ENCODE assay signal across 24 mouse cellular contexts in the genomic region with DNA sequence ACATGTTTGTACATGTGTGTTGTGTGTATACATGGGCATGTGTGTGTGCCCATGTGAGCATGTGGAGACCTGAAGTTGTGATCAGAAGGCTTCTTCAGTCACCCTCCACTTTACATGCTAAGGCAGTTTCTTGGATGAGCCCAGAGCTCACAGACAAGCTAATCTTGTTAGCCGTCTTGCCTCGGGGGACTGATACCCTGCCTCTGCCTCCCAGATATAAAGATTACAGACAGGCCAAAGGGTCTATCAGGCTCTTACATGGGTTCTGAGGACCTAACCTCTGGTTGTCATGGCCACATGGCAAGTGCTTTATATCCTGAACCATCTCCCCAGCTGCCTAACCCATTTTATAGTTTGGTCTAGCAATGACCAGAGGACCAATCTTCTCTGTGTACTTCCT. TPM values are rescaled to one million over a fixed set of nuclear protein-coding genes. Genes with fewer than 3 reads are reported as not detected.
"Had no signal": no experiment of that assay in that cellular context is flagged by ENCODE, and none has a peak within 500 bp of the region (broad histone marks: within the 10 kb centered on the region; RNA-seq: fewer than 3 reads in every experiment).

No protein-coding gene starts in this region.

- H3K4me2 ChIP-seq: limb, embryonic 12.5 days; limb, embryonic 15.5 days; midbrain, embryonic 13.5 days; neural tube, embryonic 13.5 days; stomach, embryonic 15.5 days had no signal

- ATAC-seq: intestine, postnatal 0 days; midbrain, embryonic 13.5 days; midbrain, embryonic 16.5 days had no signal

- DNase-seq: kidney, adult 2 months; kidney, postnatal 25 days; layer of hippocampus, postnatal 36 days; left cerebral cortex, postnatal 4 days; lung, adult 2 months; lung, postnatal 14 days; lung, postnatal 4 days; retina, postnatal 1 day; right cerebral cortex, postnatal 25 days; spleen, adult 18-20 months; thymus, adult 18-20 months; thymus, postnatal 36 days had no signal

- H3K9me3 ChIP-seq: limb, embryonic 12.5 days; limb, embryonic 15.5 days; midbrain, embryonic 10.5 days; midbrain, embryonic 13.5 days; neural tube, embryonic 13.5 days; stomach, embryonic 15.5 days had no signal

- H3K9ac ChIP-seq: limb, embryonic 12.5 days; limb, embryonic 15.5 days; midbrain, embryonic 13.5 days; neural tube, embryonic 13.5 days; stomach, embryonic 15.5 days had no signal

- H3K4me1 ChIP-seq: limb, embryonic 12.5 days; limb, embryonic 15.5 days; midbrain, embryonic 10.5 days; midbrain, embryonic 13.5 days; neural tube, embryonic 13.5 days; stomach, embryonic 15.5 days had no signal

- H3K4me3 ChIP-seq: limb, embryonic 12.5 days; limb, embryonic 15.5 days; midbrain, embryonic 10.5 days; midbrain, embryonic 13.5 days; myocyte; neural tube, embryonic 13.5 days; stomach, embryonic 15.5 days had no signal

- H3K27me3 ChIP-seq: limb, embryonic 12.5 days; limb, embryonic 15.5 days; midbrain, embryonic 13.5 days; neural tube, embryonic 13.5 days; stomach, embryonic 15.5 days had no signal

- H3K27ac ChIP-seq: kidney, postnatal 0 days; limb, embryonic 12.5 days; limb, embryonic 15.5 days; midbrain, embryonic 10.5 days; midbrain, embryonic 13.5 days; neural tube, embryonic 13.5 days; stomach, embryonic 15.5 days had no signal

RNA-seq across cellular contexts. Expression of a gene that starts 57.9 kb away (rescaled TPM):
- total RNA-seq: monocyte, adult 5-6 weeks; neutrophil, adult 5-6 weeks had no signal
- polyA plus RNA-seq: midbrain, embryonic 10.5 days; myocyte had no signal
